Mouse (Mus musculus) mouse trophoblast stem cell (cell line): Measurements from ENCODE around the gene Fis1.

Experiments used
- in situ Hi-C, 2 experiments: fragments of 300-500 bp; cut with MseI, MboI; formaldehyde crosslinking; loops; 2 replicates in 1 of 2; 3 replicates in 1 of 2; pipeline ENCODE4 v1.15.1; 2025

Gene Fis1

DNA sequence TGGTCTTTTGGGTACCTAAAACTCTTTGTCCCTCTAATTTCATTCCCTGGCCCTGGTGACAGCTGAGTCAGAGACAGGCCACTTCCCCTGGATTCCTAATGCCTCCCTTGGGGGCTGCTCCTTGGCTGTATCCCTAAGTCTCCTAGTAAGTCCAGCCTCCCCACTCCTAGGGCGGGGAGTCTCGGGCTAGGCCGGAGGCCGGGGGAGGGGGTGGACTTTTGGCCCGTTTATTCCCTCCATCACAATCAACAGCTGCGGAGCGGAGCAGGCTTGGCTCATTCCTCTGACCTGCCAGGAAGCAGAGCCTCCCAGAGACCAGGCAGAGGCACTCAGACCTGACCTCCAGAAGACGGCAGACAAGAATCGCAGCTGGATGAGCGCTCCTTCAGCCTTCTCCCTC, 14.5 kb downstream of the Fis1 start:
- in situ Hi-C loops = no loop called here

DNA sequence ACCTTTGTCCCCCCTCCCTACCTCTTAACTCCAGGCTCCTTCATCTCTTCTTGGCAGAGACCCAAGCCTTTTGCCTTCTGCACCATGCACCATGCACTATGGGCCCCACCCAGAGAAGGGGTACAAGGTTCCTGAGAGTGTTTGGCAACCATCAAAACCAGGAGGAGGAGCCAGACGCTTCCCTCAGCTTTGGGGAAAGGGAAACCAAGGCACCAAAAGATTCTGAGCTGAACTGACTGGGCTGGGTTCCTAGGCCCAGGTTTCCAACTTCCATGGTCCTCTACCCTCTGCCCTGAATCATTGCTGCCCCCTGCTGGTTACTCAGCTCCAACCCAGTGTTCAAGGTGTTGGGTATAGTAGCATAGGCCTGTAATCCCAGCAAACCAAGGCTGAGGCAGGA, 17.6 kb downstream of the Fis1 start:
- in situ Hi-C loops = loop anchor here (5.0 kb wide), 1 partner anchor 33 kb away; no protein-coding TSS in a partner anchor

DNA sequence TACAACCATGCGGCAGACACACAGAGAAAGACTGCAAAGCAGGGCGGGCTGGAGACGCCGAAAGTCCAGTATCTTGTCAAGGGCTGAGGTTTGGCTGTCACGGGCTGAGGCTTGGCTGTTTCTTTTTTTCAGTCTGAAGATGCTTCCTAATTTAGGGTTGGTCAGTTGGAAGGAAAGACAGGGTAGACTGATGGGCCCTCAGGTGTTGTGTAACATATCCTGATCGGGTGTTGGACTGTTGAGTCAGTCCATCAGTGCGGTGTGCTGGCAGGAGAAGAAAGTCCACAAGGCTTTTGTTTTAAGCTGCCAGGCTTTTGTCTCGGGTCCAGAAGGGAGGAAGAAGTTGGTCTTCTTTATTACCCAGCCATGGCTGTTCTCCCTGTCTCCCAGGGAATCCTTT, 20.6 kb downstream of the Fis1 start:
- in situ Hi-C loops = loop anchor here (5.0 kb wide), 1 partner anchor 36 kb away; no protein-coding TSS in a partner anchor

DNA sequence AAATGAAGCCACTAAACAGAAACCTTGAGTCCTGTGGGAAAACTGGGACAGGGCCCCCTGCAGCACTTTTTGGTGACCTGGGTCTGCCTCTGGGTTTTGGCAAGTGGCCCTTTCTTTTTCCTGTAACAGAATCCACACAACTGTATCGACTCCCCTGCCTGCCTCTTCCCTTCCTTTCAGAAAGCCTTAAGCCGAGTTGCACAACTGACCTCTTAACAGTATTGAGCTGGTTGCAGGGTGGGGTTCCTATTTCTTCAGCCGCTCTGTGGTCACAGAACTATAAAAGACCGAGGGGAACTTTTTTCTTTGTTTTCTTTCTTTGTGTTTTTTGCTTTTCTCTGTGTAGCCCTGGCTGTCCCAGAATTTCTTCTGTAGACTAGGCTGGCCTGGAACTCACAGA, 24.7 kb downstream of the Fis1 start:
- in situ Hi-C loops = no loop called here

DNA sequence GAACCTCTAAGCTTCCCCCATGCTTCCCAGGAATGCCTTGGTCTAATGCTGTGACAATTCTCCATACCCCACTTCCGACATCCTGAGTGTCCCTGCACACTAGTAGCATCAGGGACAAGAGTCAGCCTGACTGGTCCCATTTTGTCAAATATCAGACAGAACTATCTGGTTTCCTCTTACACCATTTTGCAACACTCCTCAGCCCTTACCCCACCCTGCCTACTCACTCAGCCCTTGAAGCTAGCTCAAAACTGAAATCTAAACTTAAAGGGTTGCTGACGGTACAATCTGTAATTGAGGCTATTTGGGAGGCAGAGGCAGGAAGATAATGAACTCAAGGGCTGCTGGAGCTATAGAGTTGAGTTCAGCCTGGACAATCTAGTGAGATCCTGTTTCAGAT, 26.7 kb downstream of the Fis1 start:
- in situ Hi-C loops = no loop called here

DNA sequence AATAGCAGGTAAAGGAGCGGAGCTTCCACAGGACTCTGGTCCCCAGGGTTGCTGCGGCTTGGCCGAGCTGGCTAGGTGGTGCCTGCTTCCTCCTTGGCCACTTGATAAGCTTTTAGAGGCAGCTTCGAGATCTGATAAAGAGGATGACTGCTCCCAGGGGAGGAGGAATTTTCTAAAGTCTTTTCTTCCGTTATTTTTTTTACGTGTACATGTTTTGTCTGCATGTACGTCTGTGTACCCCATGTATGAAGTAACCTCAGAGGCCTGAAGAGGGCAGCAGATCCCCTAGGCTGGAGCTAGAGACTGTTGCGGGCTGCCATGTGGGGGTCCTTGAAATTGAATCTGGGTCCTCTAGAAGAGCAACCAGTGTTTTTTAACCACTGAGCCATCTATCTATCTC, 27.9 kb downstream of the Fis1 start:
- in situ Hi-C loops = no loop called here

DNA sequence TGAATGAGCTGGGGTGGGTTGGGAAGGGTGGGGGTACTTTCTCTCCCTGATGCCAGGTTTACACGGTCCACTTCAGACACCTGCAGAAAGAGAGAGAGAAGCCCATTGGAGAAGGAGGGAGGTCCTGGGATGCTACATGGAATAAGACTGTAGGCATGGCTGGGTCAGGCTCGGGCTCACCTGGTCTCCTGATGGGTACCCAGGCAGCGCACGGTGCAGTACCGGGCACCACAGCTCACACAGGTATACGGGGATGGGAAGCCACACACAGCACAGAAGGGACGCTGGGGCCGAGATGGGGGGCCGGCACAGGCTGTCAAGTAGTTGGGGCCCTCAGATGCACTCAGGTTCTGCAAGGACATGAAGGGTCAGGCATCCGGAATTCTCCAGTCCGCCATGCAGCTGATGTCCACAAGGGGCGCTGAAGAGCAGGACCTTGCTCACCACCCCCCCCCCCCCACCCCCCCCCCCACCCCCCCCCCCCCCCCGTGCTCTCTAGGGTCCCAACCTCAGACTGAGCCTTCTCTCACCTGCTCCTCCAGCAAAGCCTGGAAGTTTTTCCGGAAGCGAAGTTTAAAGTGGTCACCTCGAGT, 29.4 kb downstream of the Fis1 start:
- in situ Hi-C loops = no loop called here

DNA sequence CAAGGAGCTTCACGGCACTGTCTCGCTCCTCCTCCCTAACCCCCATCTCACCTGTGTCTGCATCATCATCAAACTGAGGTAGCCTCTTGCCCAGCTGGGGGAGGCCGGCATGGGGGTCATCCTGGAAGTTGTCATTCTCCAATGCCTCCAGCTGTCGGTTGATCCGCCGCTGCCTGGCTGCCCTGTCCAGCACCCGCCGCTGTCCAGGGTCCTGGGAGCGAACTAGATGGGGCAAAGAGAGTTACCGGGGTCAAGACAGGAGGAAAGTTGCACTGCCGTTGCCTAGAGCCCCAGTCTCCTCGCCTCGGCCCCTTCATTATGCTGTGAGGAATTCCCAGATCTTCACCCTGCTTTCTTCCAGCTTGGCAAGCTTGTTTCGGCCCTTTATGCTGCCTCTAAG, 31.8 kb downstream of the Fis1 start:
- in situ Hi-C loops = no loop called here

DNA sequence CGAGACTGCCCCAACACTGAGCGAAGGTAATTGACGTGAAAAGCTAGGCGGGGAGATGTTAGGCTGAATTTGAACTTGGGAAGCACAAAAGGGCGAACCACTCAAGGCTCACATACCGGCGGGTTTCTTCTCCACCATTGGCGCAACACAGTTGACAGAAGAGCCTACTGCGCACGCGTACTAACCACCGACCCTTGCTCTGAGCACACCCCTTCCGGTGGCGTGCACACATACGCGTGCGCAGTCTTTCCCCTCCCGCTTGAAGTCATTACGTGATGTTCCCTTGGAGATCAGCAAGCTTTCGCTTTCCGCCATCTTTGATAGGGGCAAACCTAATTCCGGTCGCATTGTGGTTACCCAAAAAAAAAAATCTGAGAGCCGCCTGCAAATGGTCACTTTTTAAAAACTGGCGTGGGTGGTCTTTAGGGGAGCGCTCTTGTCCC, 33.6 kb downstream of the Fis1 start, which contains the start of gene Plod3:
TSS of gene Plod3 (plus strand) at position 325 of the 443 bp plus-strand sequence.
- in situ Hi-C loops = no loop called here

DNA sequence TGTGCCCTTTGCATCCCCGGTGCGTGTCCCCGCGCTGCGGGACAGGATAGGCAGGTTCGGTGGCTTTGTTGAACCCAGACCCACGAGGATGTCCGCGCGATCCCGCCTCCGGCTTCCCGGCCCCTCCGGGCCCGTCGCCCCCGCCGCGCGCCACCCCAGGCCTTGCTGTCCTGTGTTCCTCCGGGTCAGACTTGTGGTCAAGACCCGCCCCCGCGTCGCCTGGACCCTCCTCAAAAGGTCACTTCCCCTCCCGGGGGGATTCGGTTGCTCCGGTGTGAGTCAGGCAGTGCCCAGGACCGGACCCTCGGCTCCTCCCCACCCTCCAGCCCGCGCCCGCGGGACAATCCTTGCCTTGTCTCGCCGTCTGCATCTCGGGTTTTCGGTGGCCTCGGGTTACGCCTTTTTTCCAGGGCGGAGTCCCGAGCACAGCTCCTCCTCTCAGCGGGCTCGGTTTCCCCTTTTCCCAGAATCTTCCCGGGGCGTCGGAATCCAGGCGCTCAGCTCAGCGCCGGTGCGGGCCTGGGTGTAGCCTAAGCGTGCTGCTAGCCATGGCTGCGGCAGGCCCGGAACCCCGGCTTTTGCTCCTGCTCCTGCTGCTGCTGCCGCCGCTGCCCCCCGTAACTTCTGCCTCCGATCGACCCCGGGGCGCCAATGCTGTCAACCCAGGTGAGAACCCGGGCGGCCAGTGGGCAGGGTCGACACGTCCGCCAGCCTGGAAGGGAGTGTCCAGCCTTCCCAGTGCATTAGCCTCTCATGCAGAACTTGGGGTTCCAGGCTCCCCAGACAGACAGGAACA, 34.3 kb downstream of the Fis1 start:
- in situ Hi-C loops = no loop called here

DNA sequence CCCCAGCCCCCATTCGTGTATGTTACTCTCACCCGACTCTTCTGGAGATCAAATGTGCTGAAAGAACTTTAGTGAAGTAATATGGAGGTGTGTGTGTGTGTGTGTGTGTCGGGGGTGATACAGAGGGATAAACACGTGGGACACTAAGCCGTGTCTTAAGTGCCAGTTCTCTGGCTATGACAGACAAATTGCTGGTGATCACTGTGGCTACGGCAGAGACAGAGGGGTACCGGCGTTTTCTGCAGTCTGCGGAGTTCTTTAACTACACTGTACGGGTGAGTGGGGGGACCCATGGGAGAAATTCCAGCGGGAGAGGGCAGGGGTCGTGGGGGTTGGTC, 34.8 kb downstream of the Fis1 start, which contains the start of gene Znhit1:
TSS of gene Znhit1 (minus strand) at position 88 of the 338 bp plus-strand sequence.
- in situ Hi-C loops = no loop called here

DNA sequence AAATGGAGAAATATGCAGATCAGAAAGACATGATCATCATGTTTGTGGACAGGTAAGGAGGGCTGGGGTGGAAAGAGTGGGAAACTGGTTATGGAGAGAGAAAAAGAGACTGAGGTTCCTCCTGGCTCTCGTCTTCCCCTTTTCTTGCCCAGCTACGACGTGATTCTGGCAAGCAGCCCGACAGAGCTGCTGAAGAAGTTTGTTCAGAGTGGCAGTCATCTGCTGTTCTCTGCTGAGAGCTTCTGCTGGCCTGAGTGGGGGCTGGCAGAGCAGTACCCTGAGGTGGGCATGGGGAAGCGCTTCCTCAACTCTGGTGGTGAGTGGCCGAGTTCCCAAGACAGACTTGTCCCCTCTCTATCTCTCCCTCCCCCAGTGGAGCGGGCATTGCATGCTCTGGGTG, 35.3 kb downstream of the Fis1 start:
- in situ Hi-C loops = no loop called here

DNA sequence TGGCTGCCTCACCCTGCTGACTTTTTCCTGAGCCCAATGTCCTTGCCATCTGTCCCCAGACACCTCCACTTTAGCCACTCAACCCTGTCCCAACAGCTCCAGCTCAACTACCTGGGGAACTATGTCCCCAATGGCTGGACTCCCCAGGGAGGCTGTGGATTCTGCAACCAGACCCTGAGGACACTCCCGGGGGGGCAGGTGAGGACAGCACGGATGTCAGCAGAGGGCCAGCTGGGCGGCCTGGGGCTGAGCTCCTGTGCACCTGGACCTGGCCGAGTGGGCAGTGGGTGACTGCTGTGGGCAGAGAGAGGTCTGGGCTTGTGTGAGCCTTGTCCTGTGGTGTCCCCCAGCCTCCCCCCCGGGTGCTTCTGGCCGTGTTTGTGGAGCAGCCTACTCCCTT, 36.7 kb downstream of the Fis1 start:
- in situ Hi-C loops = no loop called here

DNA sequence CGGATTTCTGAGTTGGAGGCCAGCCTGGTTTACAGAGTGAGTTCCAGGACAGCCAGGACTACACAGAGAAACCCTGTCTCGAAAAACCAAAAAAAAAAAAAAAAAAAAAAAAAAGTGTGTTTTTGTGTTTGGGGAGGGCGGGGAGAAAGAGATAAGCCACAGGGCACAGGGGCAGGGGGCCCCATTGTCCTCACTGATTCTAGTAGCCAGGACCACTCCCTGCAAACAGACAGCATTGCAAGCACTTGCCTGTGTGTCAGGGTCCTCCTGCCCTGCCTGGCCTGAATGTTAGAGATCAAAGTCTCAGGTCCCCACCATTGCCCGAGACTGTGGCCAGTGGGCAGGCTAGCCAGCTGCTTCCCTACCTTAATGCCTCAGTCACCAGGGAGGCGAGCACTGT, 46.4 kb downstream of the Fis1 start:
- in situ Hi-C loops = no loop called here

DNA sequence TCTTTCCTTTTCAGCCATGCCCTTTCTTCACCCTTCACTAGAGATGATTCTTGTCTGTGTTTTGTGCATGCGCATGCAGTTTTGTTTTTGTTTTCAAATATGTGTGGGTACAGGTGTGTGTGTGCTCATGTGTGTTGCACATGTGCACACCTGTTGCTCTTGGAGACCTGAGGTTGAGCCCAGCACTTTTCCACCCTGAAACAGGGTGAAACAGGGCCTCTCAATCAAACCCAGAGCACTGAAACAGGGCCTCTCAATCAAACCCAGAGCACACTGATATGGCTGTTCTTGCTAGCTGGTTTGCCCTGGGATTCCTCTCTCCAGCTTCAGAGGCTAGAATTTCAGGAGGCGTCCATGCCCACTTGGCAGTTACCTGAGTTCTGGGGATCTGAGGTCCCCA, 47.5 kb downstream of the Fis1 start:
- in situ Hi-C loops = no loop called here

DNA sequence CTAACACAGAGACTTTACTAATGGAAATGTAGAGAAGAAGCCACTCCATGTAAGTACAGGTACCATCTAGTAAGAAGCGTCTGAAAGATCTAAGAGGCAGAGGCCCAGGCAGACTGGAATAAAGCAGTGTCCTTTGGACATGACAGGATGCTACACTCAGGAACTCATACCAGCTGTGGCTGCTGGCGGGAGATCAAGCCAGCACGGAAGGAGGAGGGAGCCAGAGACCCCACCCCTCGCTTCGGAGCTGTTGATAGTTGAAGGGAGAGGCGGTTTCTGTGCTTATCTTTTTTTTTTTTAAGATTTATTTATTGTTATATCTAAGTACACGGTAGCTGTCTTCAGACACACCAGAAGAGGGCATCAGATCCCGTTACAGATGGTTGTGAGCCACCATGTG, 54.2 kb downstream of the Fis1 start:
- in situ Hi-C loops = no loop called here

DNA sequence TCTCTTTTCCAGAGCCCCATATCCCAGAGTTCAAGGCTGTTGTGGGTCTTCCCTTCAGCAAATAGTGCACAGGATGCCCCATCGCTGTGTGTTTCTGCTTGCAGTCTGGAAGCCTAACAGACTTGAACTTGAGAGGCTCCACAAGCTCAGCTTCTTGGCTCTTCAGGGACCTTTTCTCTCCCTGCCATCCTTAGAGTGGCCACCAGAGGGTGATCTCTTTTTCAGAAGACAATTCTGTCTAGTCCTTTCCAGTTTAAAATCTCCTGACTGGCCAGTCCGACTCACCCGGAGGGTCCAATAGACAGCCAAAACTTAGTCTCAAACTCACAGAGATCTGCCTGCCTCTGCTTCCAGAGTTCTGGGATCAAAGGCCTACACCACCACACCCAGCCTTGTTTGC, 56.9 kb downstream of the Fis1 start:
- in situ Hi-C loops = loop anchor here in 1 of 2 experiments (5.0 kb wide), 1 partner anchor 97 kb away; no protein-coding TSS in a partner anchor

DNA sequence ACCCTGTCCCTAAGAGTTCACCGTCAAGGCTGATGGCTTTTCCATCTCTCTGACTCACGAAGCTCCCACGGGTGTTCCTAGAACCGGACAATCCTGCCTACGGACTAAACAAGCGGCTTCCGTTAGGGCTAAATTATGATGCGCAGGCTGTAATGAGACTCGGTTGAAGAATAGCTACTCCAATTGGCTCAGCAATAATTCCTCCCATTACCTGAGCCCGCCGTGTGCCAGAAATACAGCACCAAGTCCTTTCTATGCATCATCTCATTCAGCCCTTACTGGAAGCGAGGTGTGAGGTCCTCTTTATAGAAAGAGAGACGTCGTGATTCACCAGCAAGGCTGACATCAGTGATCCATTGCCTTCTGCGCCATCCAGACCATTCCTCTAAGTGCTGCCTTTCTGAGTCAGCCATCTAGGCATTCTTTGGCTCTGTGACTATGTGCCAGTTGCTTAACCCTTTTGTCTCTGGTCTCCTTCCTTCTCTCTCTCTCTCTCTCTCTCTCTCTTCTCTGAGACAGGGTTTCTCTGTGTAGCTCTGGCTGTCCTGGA, 59.4 kb downstream of the Fis1 start:
- in situ Hi-C loops = loop anchor here in 1 of 2 experiments (5.0 kb wide), 1 partner anchor 95 kb away; no protein-coding TSS in a partner anchor
